Mouse (Mus musculus): ENCODE data around the gene Aifm1. TPM values are rescaled to one million over a fixed set of nuclear protein-coding genes. Genes with fewer than 3 reads are reported as not detected.

The Aifm1 gene
- polyA plus RNA-seq, 1 experiment from 2014 or later: 33.5 TPM

Other genes starting within 250 kb of the Aifm1 start
- gene Bcorl1, start 172.2 kb downstream of the Aifm1 start, polyA plus RNA-seq (2014; fragmentation: Nextera tagmentation; extraction: Ambion mirVana): 6.4 and 6.9 TPM in 2 replicates
- gene Elf4, start 50.4 kb downstream of the Aifm1 start, polyA plus RNA-seq (2014; fragmentation: Nextera tagmentation; extraction: Ambion mirVana): 0.24 and 1.1 TPM in 2 replicates
- gene Rab33a, start 5.7 kb upstream of the Aifm1 start, polyA plus RNA-seq (2014; fragmentation: Nextera tagmentation; extraction: Ambion mirVana): 101 and 108 TPM in 2 replicates
- 14.7 and 16.1 TPM in 2 replicates for gene Zfp280c, start 80.9 kb upstream of the Aifm1 start, polyA plus RNA-seq (2014; fragmentation: Nextera tagmentation; extraction: Ambion mirVana)
- 43.9 and 44.6 TPM in 2 replicates for gene Slc25a14, start 109.8 kb upstream of the Aifm1 start, polyA plus RNA-seq (2014; fragmentation: Nextera tagmentation; extraction: Ambion mirVana)
- 0.23 TPM in 1 of 2 replicates, not detected in the other for gene Gpr119, start 160.9 kb upstream of the Aifm1 start, polyA plus RNA-seq (2014; fragmentation: Nextera tagmentation; extraction: Ambion mirVana)
- 20.9 and 22.2 TPM in 2 replicates for gene Rbmx2, start 181.4 kb upstream of the Aifm1 start, polyA plus RNA-seq (2014; fragmentation: Nextera tagmentation; extraction: Ambion mirVana)

Data from neural tube, embryonic 14.5 days (tissue).